Mouse (Mus musculus): ENCODE measurements around the gene Amdhd1.

GRCm38 (mm10) chr10:93501346-93501745, 38.5 kb downstream of the Amdhd1 start:
- TF ChIP-seq MYOG (IDR thresholded peaks at IDR 0.05; ENCODE audit: control insufficient read depth in 1 of 3, insufficient read depth in 1 of 3, insufficient read length in 2 of 3, low read depth in 2 of 3) (no peak), POLR2A (IDR thresholded peaks at IDR 0.05; ENCODE audit: insufficient read length, low read depth) (no peak), TCF12 (IDR thresholded peaks at IDR 0.05; ENCODE audit: insufficient read depth, poor library complexity, severe bottlenecking) (no peak), SRF (IDR thresholded peaks at IDR 0.05; ENCODE audit: control insufficient read depth, insufficient read length, low read depth) (no peak), E2F4 (IDR thresholded peaks at IDR 0.05; ENCODE audit: insufficient read depth) (no peak), POLR2AphosphoS2 (IDR thresholded peaks at IDR 0.05; ENCODE audit: insufficient read length, low read depth) (no peak), CEBPB (IDR thresholded peaks at IDR 0.05; ENCODE audit: insufficient read depth, poor library complexity, severe bottlenecking) (no peak), MYOD1 (IDR thresholded peaks at IDR 0.05; ENCODE audit: control insufficient read depth in 1 of 3, insufficient read length in 2 of 3, low read depth in 2 of 3) (no peak), USF1 (IDR thresholded peaks at IDR 0.05; ENCODE audit: low read depth) (no peak), MAX (IDR thresholded peaks at IDR 0.05; ENCODE audit: low read depth) (no peak)
